27 mouse cellular contexts compared by ENCODE assay signal in genomic region chr4:57282630-57283029, GRCm38 (mm10). TPM values are rescaled to one million over a fixed set of nuclear protein-coding genes. Genes with fewer than 3 reads are reported as not detected.
DNase-seq lines count a peak whose midpoint lies in the region; ATAC-seq and TF ChIP-seq lines count a peak whose summit lies in the region.
"Had no signal": no experiment of that assay in that cellular context is flagged by ENCODE, and none has a peak within 500 bp of the region (broad histone marks: within the 10 kb centered on the region; RNA-seq: fewer than 3 reads in every experiment).

No protein-coding gene starts in this region.

- no peaks in the 10 kb centered on the region for H3K27me3 ChIP-seq in liver, adult 2 months (ENCODE audit: control insufficient read depth, insufficient read depth, low read length)
- H3K27me3 ChIP-seq in liver, embryonic 12.5 days (replicated peaks): no peaks in the 10 kb centered on the region
- H3K27me3 ChIP-seq in intestine, embryonic 16.5 days (replicated peaks; ENCODE audit: control insufficient read depth, insufficient read depth, low read length): no peaks in the 10 kb centered on the region
- H3K27me3 ChIP-seq in kidney, embryonic 15.5 days: no peaks in the 10 kb centered on the region
- no peaks in the 10 kb centered on the region for H3K27me3 ChIP-seq in stomach, embryonic 15.5 days (replicated peaks)
- H3K27me3 ChIP-seq: forebrain, embryonic 13.5 days; liver, embryonic 15.5 days; midbrain, embryonic 13.5 days had no signal

- no peak for ATAC-seq in liver, embryonic 12.5 days
- peak; percentile 89 for ATAC-seq in intestine, embryonic 16.5 days
- no peak; the same call in 1 of the 2 replicates for ATAC-seq in kidney, embryonic 15.5 days (replicated peaks; ENCODE audit: low FRiP score)
- ATAC-seq in stomach, embryonic 15.5 days (ENCODE audit: insufficient read depth, low FRiP score, low read depth): peak; percentile 70; the same call in 1 of the 2 replicates
- ATAC-seq in megakaryocyte progenitor cell, adult 5-6 weeks (replicated peaks; ENCODE audit: poor library complexity): no peak
- ATAC-seq: forebrain, embryonic 13.5 days; inflammation-experienced regulatory T-cells, adult 6 months; midbrain, embryonic 13.5 days had no signal

- peak overlapping the region; percentile 61 for H3K27ac ChIP-seq in liver, adult 2 months (replicated peaks; ENCODE audit: insufficient read depth, low read depth, low read length)
- H3K27ac ChIP-seq in liver, embryonic 12.5 days: no peak overlapping the region
- H3K27ac ChIP-seq in intestine, embryonic 16.5 days (ENCODE audit: low read length): peak overlapping the region; percentile 89
- H3K27ac ChIP-seq in kidney, embryonic 15.5 days: peak overlapping the region; percentile 47
- H3K27ac ChIP-seq in stomach, embryonic 15.5 days: peak overlapping the region; percentile 23; the same call in 1 of the 2 replicates
- H3K27ac ChIP-seq: forebrain, embryonic 13.5 days; hindbrain, embryonic 10.5 days; hindbrain, embryonic 15.5 days; liver, embryonic 15.5 days; lung, embryonic 15.5 days; midbrain, embryonic 13.5 days had no signal

- no peak for TF ChIP-seq CTCF in liver, adult 2 months (IDR thresholded peaks at IDR 0.05; ENCODE audit: low read depth, low read length)

- no peak for TF ChIP-seq POLR2A in liver, adult 2 months (IDR thresholded peaks at IDR 0.05; ENCODE audit: extremely low read depth, insufficient read depth, low read length)

- WGBS in liver, adult 2 months: 31% methylated on average over 6 of the region's 6 CpGs
- WGBS in liver, embryonic 12.5 days (ENCODE audit: insufficient replicate concordance): 65% methylated on average over 6 of the region's 6 CpGs
- WGBS in intestine, embryonic 16.5 days: 62% methylated on average over 6 of the region's 6 CpGs
- WGBS in kidney, embryonic 15.5 days: 58% methylated on average over 6 of the region's 6 CpGs
- 59% methylated on average over 6 of the region's 6 CpGs for WGBS in stomach, embryonic 15.5 days

- H3K4me1 ChIP-seq in liver, adult 2 months (ENCODE audit: control insufficient read depth, insufficient read depth, low read length): peaks cover 39% of the 10 kb centered on the region
- H3K4me1 ChIP-seq in liver, embryonic 12.5 days: 0 out of 2 replicates have a peak, but pooled peaks cover 4% of the 10 kb centered on the region
- H3K4me1 ChIP-seq in intestine, embryonic 16.5 days (ENCODE audit: control insufficient read depth, insufficient read depth, low read length): peaks cover 28% of the 10 kb centered on the region
- peaks cover 37% of the 10 kb centered on the region for H3K4me1 ChIP-seq in kidney, embryonic 15.5 days
- peaks cover 8% of the 10 kb centered on the region; the same call in 1 of the 2 replicates for H3K4me1 ChIP-seq in stomach, embryonic 15.5 days
- H3K4me1 ChIP-seq: hindbrain, embryonic 15.5 days; midbrain, embryonic 13.5 days had no signal

- DNase-seq in liver, adult 2 months (ENCODE audit: extremely low read depth, low read depth, low spot score): peak; percentile 98
- no peak for DNase-seq in embryo, embryonic 10 days (ENCODE audit: low spot score)
- DNase-seq in spleen, adult 18-20 months: no peak
- DNase-seq: adrenal gland, postnatal 25 days; B cell, adult 2 months; cerebellum, adult 2 months; cerebellum, postnatal 25 days; gastrocnemius, postnatal 10 days; heart, postnatal 14 days; layer of hippocampus, postnatal 36 days; left cerebral cortex, postnatal 4 days; lung, postnatal 4 days; retina, postnatal 1 day; right cerebral cortex, postnatal 14 days; thymus, postnatal 4 days had no signal

- no peaks in the 10 kb centered on the region for H3K36me3 ChIP-seq in liver, adult 2 months (ENCODE audit: control insufficient read depth, insufficient read depth, low read length)
- no peaks in the 10 kb centered on the region for H3K36me3 ChIP-seq in liver, embryonic 12.5 days
- H3K36me3 ChIP-seq in intestine, embryonic 16.5 days (ENCODE audit: control insufficient read depth, insufficient read depth, low read length): no peaks in the 10 kb centered on the region
- no peaks in the 10 kb centered on the region for H3K36me3 ChIP-seq in kidney, embryonic 15.5 days
- no peaks in the 10 kb centered on the region for H3K36me3 ChIP-seq in stomach, embryonic 15.5 days
- H3K36me3 ChIP-seq: hindbrain, embryonic 10.5 days; hindbrain, embryonic 15.5 days; liver, embryonic 15.5 days; lung, embryonic 15.5 days; midbrain, embryonic 13.5 days had no signal

- H3K4me3 ChIP-seq in liver, adult 2 months (ENCODE audit: insufficient read depth, low read depth, low read length): no peak overlapping the region
- H3K4me3 ChIP-seq in liver, embryonic 12.5 days: no peak overlapping the region
- H3K4me3 ChIP-seq in intestine, embryonic 16.5 days (ENCODE audit: low read length): no peak overlapping the region
- H3K4me3 ChIP-seq in kidney, embryonic 15.5 days (replicated peaks): no peak overlapping the region
- H3K4me3 ChIP-seq in stomach, embryonic 15.5 days (replicated peaks): no peak overlapping the region
- H3K4me3 ChIP-seq: forebrain, embryonic 13.5 days; hindbrain, embryonic 10.5 days; hindbrain, embryonic 15.5 days; liver, embryonic 15.5 days; lung, embryonic 15.5 days; midbrain, embryonic 13.5 days had no signal

- no peaks in the 10 kb centered on the region for H3K9me3 ChIP-seq in liver, embryonic 12.5 days (replicated peaks)
- no peaks in the 10 kb centered on the region for H3K9me3 ChIP-seq in intestine, embryonic 16.5 days (ENCODE audit: control insufficient read depth, low read length)
- H3K9me3 ChIP-seq in kidney, embryonic 15.5 days (replicated peaks): no peaks in the 10 kb centered on the region
- H3K9me3 ChIP-seq in stomach, embryonic 15.5 days: no peaks in the 10 kb centered on the region
- H3K9me3 ChIP-seq: forebrain, embryonic 13.5 days; hindbrain, embryonic 10.5 days; hindbrain, embryonic 15.5 days; liver, embryonic 15.5 days; lung, embryonic 15.5 days; midbrain, embryonic 13.5 days had no signal

- no peak overlapping the region for H3K9ac ChIP-seq in liver, adult 2 months (ENCODE audit: low read depth, low read length)
- no peak overlapping the region for H3K9ac ChIP-seq in liver, embryonic 12.5 days
- H3K9ac ChIP-seq in intestine, embryonic 16.5 days (ENCODE audit: low read depth, low read length): no peak overlapping the region
- H3K9ac ChIP-seq in kidney, embryonic 15.5 days: no peak overlapping the region
- no peak overlapping the region for H3K9ac ChIP-seq in stomach, embryonic 15.5 days
- H3K9ac ChIP-seq: forebrain, embryonic 13.5 days; hindbrain, embryonic 15.5 days; liver, embryonic 15.5 days; lung, embryonic 15.5 days; midbrain, embryonic 13.5 days had no signal

- H3K4me2 ChIP-seq in liver, embryonic 12.5 days: no peak overlapping the region
- H3K4me2 ChIP-seq in intestine, embryonic 16.5 days (ENCODE audit: low read depth, low read length): peak overlapping the region; percentile 24; the same call in 1 of the 2 replicates
- no peak overlapping the region for H3K4me2 ChIP-seq in kidney, embryonic 15.5 days
- no peak overlapping the region for H3K4me2 ChIP-seq in stomach, embryonic 15.5 days
- H3K4me2 ChIP-seq: forebrain, embryonic 13.5 days; hindbrain, embryonic 15.5 days; liver, embryonic 15.5 days; lung, embryonic 15.5 days; midbrain, embryonic 13.5 days had no signal

- peaks cover 6% of the 10 kb centered on the region; the same call in 1 of the 2 replicates for H3K79me2 ChIP-seq in liver, adult 2 months (ENCODE audit: control insufficient read depth, insufficient read depth, low read length)

RNA-seq across cellular contexts. Expression of gene Ptpn3, which starts 19.0 kb away (rescaled TPM):
- 18.4 and 27.8 TPM in 2 replicates for total RNA-seq in liver, adult 2 months (2014; rRNA removed)
- polyA plus RNA-seq in liver, adult 2 months (2012; rRNA removed): 11.8 and 12.7 TPM in 2 replicates
- polyA plus RNA-seq in liver, embryonic 12.5 days (2016; fragmentation: Nextera tagmentation; extraction: Ambion mirVana): 0.32 and 0.37 TPM in 2 replicates
- 8.5 and 10.1 TPM in 2 replicates for polyA plus RNA-seq in intestine, embryonic 16.5 days (2015; fragmentation: Nextera tagmentation; extraction: Ambion mirVana)
- polyA plus RNA-seq in kidney, embryonic 15.5 days (2015; fragmentation: Nextera tagmentation; extraction: Ambion mirVana): 8.3 and 9.7 TPM in 2 replicates
- 8.6 and 9.0 TPM in 2 replicates for polyA plus RNA-seq in stomach, embryonic 15.5 days (2015; fragmentation: Nextera tagmentation; extraction: Ambion mirVana)
- total RNA-seq in megakaryocyte progenitor cell, adult 5-6 weeks (2015): 1.8 and 2.6 TPM in 2 replicates
- 2.2 and 3.9 TPM in 2 replicates for total RNA-seq in megakaryocyte progenitor cell, adult 5-6 weeks (2017)

Comparison
In these comparisons a context has a peak if more than half of its experiments do, and no peak if none do; other contexts are left out.
1. ATAC-seq: peak in intestine, embryonic 16.5 days (single experiment) and stomach, embryonic 15.5 days (single experiment); none in liver, embryonic 12.5 days (single experiment), kidney, embryonic 15.5 days (single experiment) and megakaryocyte progenitor cell, adult 5-6 weeks (single experiment).